Mouse (Mus musculus) kidney, embryonic 14.5 days (tissue): ENCODE results near the gene Mettl16. TPM values are rescaled to one million over a fixed set of nuclear protein-coding genes. Genes with fewer than 3 reads are reported as not detected.
"Not testable (repeated sequence)": the region's sequence is repeated elsewhere in the genome, so short reads cannot be mapped to it uniquely, and the experiment has no call there.

Experiments
- ATAC-seq: fragments of 200-750 bp; cut with Nextera tagmentation; 2 replicates; pipeline ENCODE4 v1.8.0; 2017; ENCODE audit warnings: moderate number of reproducible peaks, mild to moderate bottlenecking, moderate TSS enrichment, moderate library complexity; ENCODE audit not compliant: low FRiP score, low TSS enrichment
- H3K27ac ChIP-seq: fragments of 300-500 bp; sonication (generic); 2 replicates; pipeline ENCODE4 v1.5.1; 2014; ENCODE audit warnings: low read depth, mild to moderate bottlenecking, low read length, moderate library complexity, mixed read lengths
- H3K27me3 ChIP-seq: fragments of 300-500 bp; sonication (generic); 2 replicates; pipeline ENCODE4 v1.6.1; 2014; ENCODE audit warnings: mild to moderate bottlenecking, low read length; ENCODE audit not compliant: control insufficient read depth, insufficient read depth
- H3K36me3 ChIP-seq: fragments of 300-500 bp; sonication (generic); 2 replicates; pipeline ENCODE4 v1.6.1; 2014; ENCODE audit warnings: low read length, mixed read lengths; ENCODE audit not compliant: control insufficient read depth, insufficient read depth
- H3K4me1 ChIP-seq: fragments of 300-500 bp; sonication (generic); 2 replicates; pipeline ENCODE4 v1.6.1; 2014; ENCODE audit warnings: low read length, mixed read lengths; ENCODE audit not compliant: control insufficient read depth, insufficient read depth
- H3K4me2 ChIP-seq: fragments of 300-500 bp; sonication (generic); replicated peaks from 2 replicates; pipeline ENCODE4 v1.6.1; 2014; ENCODE audit warnings: low read depth, mild to moderate bottlenecking, low read length
- H3K4me3 ChIP-seq: fragments of 300-500 bp; sonication (generic); 2 replicates; pipeline ENCODE4 v1.5.1; 2014; ENCODE audit warnings: mild to moderate bottlenecking, low read length
- H3K9ac ChIP-seq: fragments of 300-500 bp; sonication (generic); 2 replicates; pipeline ENCODE4 v1.6.1; 2014; ENCODE audit warnings: low read depth, mild to moderate bottlenecking, low read length, moderate library complexity
- H3K9me3 ChIP-seq: fragments of 300-500 bp; sonication (generic); 2 replicates; pipeline ENCODE4 v1.6.1; 2016; ENCODE audit warnings: low read length; ENCODE audit not compliant: control insufficient read depth
- WGBS: fragments of 180-500 bp; shearing (Covaris S2); extraction: QIAGEN DNeasy Blood & Tissue Kit; methylation state at CpG from one replicate; pipeline ENCODE4 v1.1.7; 2014; 5-methylcytosine and 5-hydroxymethylcytosine counted together
- polyA plus RNA-seq: library from polyadenylated mRNA; unstranded; fragments of >200 nt; fragmentation: Nextera tagmentation; extraction: Ambion mirVana; gene quantifications from 2 replicates; pipeline ENCODE4 v1.2.1, GENCODE M21; 2014

Gene Mettl16
- polyA plus RNA-seq, 1 experiment from 2014 or later: 42.0 TPM

GRCm38 (mm10) chr11:74808251-74808853, 37.7 kb downstream of the Mettl16 start:
- Histone ChIP-seq H3K4me2 (no peak overlapping the region), H3K4me3 (no peak overlapping the region), H3K36me3 (peaks cover 39% of the 10 kb centered on the region), H3K4me1 (no peaks in the 10 kb centered on the region), H3K27ac (no peak overlapping the region), H3K27me3 (no peaks in the 10 kb centered on the region), H3K9me3 (no peaks in the 10 kb centered on the region), H3K9ac (no peak overlapping the region)
- no peak for ATAC-seq
- 96% methylated on average over 6 of the region's 6 CpGs for WGBS

GRCm38 (mm10) chr11:74810134-74810533, 39.5 kb downstream of the Mettl16 start:
- Histone ChIP-seq H3K27ac (no peak overlapping the region), H3K4me1 (no peaks in the 10 kb centered on the region), H3K9ac (no peak overlapping the region), H3K4me3 (no peak overlapping the region), H3K4me2 (no peak overlapping the region), H3K27me3 (no peaks in the 10 kb centered on the region), H3K36me3 (peaks cover 37% of the 10 kb centered on the region), H3K9me3 (no peaks in the 10 kb centered on the region)
- no peak for ATAC-seq

GRCm38 (mm10) chr11:74811027-74811426, 40.4 kb downstream of the Mettl16 start:
- H3K4me3 ChIP-seq, H3K27me3 ChIP-seq, H3K9me3 ChIP-seq, H3K4me2 ChIP-seq, H3K27ac ChIP-seq, H3K9ac ChIP-seq, H3K4me1 ChIP-seq: not testable (repeated sequence)
- WGBS: 26% methylated on average over 3 of the region's 3 CpGs
- peaks cover 30% of the 10 kb centered on the region for H3K36me3 ChIP-seq
- peak; percentile 87 for ATAC-seq

- peaks cover 28% of the 10 kb centered on the region for H3K36me3 ChIP-seq
- H3K27me3 ChIP-seq: no peaks in the 10 kb centered on the region
- no peaks in the 10 kb centered on the region for H3K4me1 ChIP-seq
- 24% methylated on average over 5 of the region's 5 CpGs for WGBS
- no peak overlapping the region for H3K4me3 ChIP-seq
- H3K27ac ChIP-seq: peak overlapping the region; percentile 60
- no peak overlapping the region for H3K4me2 ChIP-seq
- no peak overlapping the region for H3K9ac ChIP-seq
- peak; percentile 79 for ATAC-seq
- H3K9me3 ChIP-seq: no peaks in the 10 kb centered on the region
Measured at GRCm38 (mm10) chr11:74811538-74811937, 40.9 kb downstream of the Mettl16 start.

GRCm38 (mm10) chr11:74815795-74816194, 45.2 kb downstream of the Mettl16 start:
- Histone ChIP-seq H3K27me3 (no peaks in the 10 kb centered on the region), H3K9me3 (no peaks in the 10 kb centered on the region), H3K4me3 (no peak overlapping the region), H3K9ac (no peak overlapping the region), H3K4me1 (no peaks in the 10 kb centered on the region), H3K4me2 (no peak overlapping the region), H3K36me3 (peaks cover 48% of the 10 kb centered on the region), H3K27ac (no peak overlapping the region)
- no peak for ATAC-seq

- H3K4me1 ChIP-seq: no peaks in the 10 kb centered on the region
- H3K9me3 ChIP-seq: no peaks in the 10 kb centered on the region
- no peak overlapping the region for H3K4me3 ChIP-seq
- no peak for ATAC-seq
- 75% methylated on average over 1 of the region's 1 CpGs for WGBS
- H3K27me3 ChIP-seq: no peaks in the 10 kb centered on the region
- no peak overlapping the region for H3K27ac ChIP-seq
- H3K4me2 ChIP-seq: no peak overlapping the region
- H3K36me3 ChIP-seq: peaks cover 39% of the 10 kb centered on the region
- no peak overlapping the region for H3K9ac ChIP-seq
Measured at GRCm38 (mm10) chr11:74820921-74821320, 50.3 kb downstream of the Mettl16 start.

- ATAC-seq: no peak
- WGBS: 31% methylated on average over 1 of the region's 1 CpGs
Measured at GRCm38 (mm10) chr11:74821463-74821862, 50.8 kb downstream of the Mettl16 start.

GRCm38 (mm10) chr11:74822746-74823440, 52.3 kb downstream of the Mettl16 start:
- 89% methylated on average over 7 of the region's 7 CpGs for WGBS
- ATAC-seq: no peak
- Histone ChIP-seq H3K36me3 (peaks cover 22% of the 10 kb centered on the region), H3K4me1 (peaks cover 7% of the 10 kb centered on the region; the same call in 1 of the 2 replicates), H3K27ac (no peak overlapping the region), H3K9me3 (no peaks in the 10 kb centered on the region), H3K4me2 (no peak overlapping the region), H3K27me3 (no peaks in the 10 kb centered on the region), H3K4me3 (no peak overlapping the region), H3K9ac (no peak overlapping the region)

More at GRCm38 (mm10) chr11:74821463-74821862, 50.8 kb downstream of the Mettl16 start:
- Histone ChIP-seq H3K27me3 (no peaks in the 10 kb centered on the region), H3K27ac (no peak overlapping the region), H3K4me2 (no peak overlapping the region), H3K9me3 (no peaks in the 10 kb centered on the region), H3K36me3 (peaks cover 36% of the 10 kb centered on the region), H3K9ac (no peak overlapping the region), H3K4me3 (no peak overlapping the region), H3K4me1 (peaks cover 3% of the 10 kb centered on the region; the same call in 1 of the 2 replicates)

GRCm38 (mm10) chr11:74826151-74826550, 55.5 kb downstream of the Mettl16 start:
- H3K4me3 ChIP-seq: no peak overlapping the region
- ATAC-seq: no peak
- no peak overlapping the region for H3K27ac ChIP-seq
- peaks cover 17% of the 10 kb centered on the region for H3K4me1 ChIP-seq
- H3K9ac ChIP-seq: no peak overlapping the region
- H3K9me3 ChIP-seq: no peaks in the 10 kb centered on the region
- 0 out of 2 replicates have a peak, but pooled peaks cover 4% of the 10 kb centered on the region for H3K36me3 ChIP-seq
- H3K4me2 ChIP-seq: no peak overlapping the region
- 58% methylated on average over 7 of the region's 7 CpGs for WGBS
- no peaks in the 10 kb centered on the region for H3K27me3 ChIP-seq
